Mouse (Mus musculus) gastrocnemius, postnatal 25 days (tissue): ENCODE results near the gene Ephb2. TPM values are rescaled to one million over a fixed set of nuclear protein-coding genes. Genes with fewer than 3 reads are reported as not detected.

Experiments
- DNase-seq: peaks from one replicate; pipeline ENCODE4 v3.0.0; 2022
- total RNA-seq, 2 experiments: library from RNA; stranded (reverse); gene quantifications; 1 replicate in 1 of 2; 2 replicates in 1 of 2; pipeline ENCODE4 v1.2.3; 2021

The Ephb2 gene
- total RNA-seq, 2 experiments from 2014 or later: 1.00 to 1.2 TPM

GRCm38 (mm10) chr4:136836387-136836931 is 671 bp upstream of the Ephb2 start:
- no peak for DNase-seq

DNA sequence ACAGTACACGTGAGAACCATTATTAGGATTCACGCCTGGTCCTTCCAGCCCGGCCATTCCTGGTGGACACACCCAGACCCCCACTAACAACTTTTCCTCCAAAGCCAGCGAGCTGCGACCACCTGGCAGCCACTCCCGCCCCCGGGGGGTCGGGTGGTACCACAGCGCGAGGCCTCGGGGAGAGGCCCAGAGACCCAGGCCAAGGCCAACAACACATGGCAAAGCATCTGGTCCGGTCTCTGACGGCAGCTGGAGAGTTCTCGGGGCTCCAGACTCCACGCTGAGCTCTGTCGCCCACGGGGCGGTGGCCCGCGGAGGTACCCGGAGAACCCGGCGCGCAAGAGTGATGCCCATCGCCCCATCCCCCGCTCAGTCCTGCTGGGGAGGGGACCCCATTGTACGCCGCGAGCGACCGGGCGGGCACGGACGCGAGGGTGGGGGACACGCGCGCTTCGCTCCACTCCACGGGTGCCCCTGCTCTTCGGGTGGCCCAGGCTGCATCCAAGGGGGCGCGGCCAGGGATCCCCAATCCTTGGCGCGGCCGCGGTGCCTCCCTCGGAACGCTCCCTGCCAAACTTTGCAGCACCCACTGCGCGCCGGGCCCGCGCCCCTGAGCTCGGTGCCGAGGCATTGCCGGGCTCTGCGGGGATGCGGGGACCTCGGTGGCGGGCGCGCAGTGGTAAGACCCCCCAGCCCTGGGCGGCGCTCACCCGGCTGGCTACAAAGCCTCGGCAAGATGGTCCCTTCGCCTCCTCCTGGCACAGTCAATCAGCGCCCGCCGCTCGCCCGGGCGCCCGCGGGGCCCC is 770 bp downstream of the Ephb2 start:
- DNase-seq: no peak

DNA sequence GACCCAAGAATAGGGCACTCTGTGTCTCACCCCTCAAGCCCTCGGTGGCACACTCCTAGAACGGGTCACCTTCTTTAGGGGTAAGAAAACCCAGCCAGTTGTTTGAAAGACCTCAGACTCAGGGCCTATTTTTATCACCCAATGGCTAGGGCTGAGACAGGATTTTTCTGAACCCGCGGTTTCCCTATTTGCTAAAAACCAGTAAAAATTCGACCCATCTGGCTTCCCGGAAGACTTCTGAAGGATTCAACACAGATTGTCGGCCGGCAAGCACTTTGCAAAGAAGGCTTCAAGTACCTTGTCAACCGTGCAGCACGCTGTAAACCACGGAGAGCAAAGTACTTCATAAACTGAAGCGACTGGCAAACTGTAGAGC is 1.4 kb downstream of the Ephb2 start:
- no peak for DNase-seq

- no peak for DNase-seq
Measured at GRCm38 (mm10) chr4:136833619-136834351, 2.0 kb downstream of the Ephb2 start.

GRCm38 (mm10) chr4:136832559-136833232 is 3.1 kb downstream of the Ephb2 start:
- DNase-seq: no peak

DNA sequence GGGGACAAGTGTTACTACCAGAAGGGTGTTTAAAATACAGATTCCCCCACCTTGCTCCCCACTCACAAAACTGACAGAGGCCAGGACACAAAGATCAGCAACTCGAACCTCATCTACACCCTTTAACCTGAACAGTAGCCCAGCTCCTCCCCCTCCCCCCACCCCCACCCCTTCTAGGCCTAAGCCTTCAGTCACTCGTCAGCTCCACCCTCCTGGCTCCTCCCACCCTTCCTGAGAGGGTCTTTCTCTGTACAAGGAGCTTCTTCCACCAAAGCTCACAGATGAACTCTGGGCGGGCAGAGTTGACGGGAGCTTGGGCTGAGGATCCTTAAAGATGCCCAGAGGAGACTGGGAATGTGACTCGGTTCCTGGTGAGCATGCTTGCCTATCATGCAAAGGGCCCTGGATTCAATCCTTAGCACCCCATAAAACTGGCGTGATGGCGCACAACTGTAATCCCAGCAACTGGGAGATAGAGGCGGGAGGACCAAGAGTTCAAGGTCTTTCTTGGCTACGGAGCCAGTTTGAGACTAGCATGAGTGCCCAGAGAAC is 5.4 kb downstream of the Ephb2 start:
- DNase-seq: no peak

DNA sequence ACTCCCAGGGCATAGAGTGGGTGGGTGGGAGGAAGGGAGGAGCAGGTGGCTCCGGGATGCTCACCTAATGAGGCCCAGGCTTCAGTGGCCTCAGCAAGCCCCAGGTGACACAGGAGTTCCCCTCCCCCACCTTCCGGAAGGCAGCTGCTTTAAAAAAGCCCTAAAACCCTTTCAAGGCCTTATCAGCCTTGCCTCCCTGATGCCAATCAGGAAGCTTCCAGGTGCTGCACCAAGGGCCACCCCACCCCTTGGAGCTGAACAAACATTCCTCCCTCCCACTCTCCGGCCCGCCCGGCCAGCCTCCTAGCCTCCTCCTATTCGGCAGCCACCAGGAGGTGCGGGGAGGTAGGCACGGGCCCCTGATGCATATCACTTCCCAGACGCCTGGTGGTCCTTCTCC is 6.0 kb downstream of the Ephb2 start:
- DNase-seq: no peak

- DNase-seq: no peak
Measured at GRCm38 (mm10) chr4:136828664-136829569, 6.9 kb downstream of the Ephb2 start.

GRCm38 (mm10) chr4:136824935-136825552 is 10.7 kb downstream of the Ephb2 start:
- DNase-seq: no peak

DNA sequence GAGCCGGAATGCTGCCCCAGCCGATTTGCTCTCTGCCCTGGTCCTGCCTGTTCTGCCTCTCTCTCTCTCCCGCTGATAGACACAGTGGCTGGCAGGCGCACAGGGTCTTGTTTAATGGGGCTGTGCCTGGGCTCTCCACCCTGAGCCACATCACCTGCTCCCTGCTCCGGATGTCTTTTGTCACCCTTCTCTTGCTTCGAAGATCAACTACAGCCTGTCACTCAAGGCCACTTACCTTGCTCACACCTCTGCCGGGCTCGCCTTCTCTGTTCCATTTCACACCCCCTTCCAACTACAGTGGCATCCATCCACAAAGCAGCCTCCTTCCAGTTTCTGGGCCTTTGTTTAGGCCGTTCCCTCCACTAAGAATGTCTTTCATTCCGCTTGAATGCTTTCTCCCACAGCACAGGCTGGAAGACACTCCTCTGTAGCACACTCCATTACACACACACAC is 15.7 kb downstream of the Ephb2 start:
- no peak for DNase-seq

DNA sequence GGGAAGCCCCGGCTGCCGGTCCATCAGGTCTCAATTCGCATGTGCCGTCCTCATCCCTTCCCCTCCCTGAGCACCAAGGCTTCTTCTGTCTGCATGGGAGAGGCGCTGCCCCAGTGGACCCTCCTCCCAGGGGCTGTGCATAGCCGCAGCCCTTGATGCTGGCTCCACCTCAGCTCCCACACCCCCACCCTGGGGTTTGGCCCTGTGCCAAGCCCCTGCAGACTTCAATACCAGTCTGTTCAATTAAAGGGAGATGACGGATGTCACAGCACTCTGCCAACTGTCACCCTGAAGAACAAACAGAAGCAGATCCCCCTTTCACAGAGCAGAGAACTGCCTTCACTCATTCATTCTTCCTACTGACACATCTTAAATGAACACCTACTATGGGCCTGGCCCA is 19.1 kb downstream of the Ephb2 start:
- DNase-seq: no peak

- no peak for DNase-seq
Measured at GRCm38 (mm10) chr4:136815364-136815763, 20.4 kb downstream of the Ephb2 start.

GRCm38 (mm10) chr4:136812543-136812942 is 23.2 kb downstream of the Ephb2 start:
- DNase-seq: no peak

DNA sequence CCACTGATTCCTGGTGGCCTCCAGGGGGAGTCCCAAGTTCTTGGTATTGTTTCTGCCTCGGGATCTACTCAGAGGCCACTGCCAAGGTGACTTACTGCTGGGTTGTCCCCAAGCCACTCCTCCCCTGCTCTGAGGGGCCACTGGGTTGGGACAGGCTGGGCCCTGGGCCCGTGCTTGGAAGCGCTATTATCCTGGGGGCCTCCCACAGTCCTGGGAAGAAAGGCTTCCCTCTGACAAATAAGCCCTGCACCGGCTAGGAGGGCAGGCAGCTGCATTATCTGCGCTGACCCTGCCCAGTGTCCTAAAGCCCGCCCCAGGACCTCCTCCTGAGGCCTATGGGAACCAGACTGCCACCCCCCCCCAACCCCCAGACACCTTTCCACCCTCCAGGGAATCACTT is 24.2 kb downstream of the Ephb2 start:
- no peak for DNase-seq

GRCm38 (mm10) chr4:136808478-136808877 is 27.3 kb downstream of the Ephb2 start:
- no peak for DNase-seq

GRCm38 (mm10) chr4:136807448-136808009 is 28.3 kb downstream of the Ephb2 start:
- no peak for DNase-seq

DNA sequence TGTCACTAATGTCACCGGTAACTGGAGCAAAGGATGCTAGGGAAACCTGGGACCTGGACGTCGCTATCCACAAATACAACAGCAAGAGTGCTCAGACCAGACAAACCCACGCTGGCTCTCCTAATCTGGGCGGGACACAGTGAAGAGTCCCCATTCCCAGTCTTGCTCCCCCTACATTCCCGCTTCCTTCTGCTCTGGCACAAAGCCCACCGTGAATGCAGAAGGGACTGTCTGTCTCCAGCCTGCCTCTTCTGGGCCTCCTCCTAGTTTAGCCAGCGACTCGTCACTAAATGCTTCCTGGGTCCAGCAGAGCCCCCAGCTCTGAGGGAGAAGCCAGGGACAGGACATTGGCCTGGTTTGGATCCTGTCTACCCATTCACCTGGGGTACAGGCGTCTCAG is 29.5 kb downstream of the Ephb2 start:
- DNase-seq: no peak

DNA sequence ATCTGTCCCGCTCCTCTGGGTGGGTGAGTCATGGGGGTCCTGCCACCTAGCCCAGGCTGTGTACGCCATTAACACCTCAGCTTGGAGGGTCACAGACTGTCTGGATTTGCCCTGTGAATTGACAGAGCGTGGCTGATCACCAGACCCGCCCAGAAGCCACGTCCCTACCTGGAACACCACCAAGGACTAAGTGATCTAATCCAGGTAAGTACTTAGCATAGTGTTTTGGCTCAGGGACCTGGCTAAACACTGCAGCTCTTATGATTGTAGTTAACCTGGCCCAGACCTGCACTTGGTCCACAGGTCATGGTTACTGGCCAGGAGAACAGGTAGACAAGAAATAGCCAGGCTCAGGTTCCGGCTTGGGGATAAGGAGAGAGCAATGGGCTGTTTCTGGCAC is 31.4 kb downstream of the Ephb2 start:
- no peak for DNase-seq

DNA sequence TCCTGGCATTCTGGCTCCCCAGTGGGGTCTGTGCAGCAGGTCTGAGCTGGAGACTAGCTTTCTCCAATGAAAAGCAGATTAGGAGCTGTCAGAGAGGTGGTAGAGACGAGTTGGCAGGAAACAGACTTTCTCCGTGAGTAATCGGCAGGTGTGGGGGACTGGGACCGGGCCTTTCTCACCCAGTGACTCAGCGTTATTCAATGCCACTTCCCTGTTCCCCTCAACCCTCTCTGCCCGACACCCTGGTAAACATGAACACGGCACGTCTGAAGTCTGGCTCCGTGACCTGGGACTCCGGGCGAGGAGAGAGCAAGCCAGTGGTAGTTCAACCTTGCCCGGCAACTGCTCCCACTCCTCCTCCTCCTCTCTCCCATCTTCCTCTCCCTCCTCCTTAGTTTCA is 33.3 kb downstream of the Ephb2 start:
- DNase-seq: peak; percentile 39

- DNase-seq: no peak
Measured at GRCm38 (mm10) chr4:136801944-136802343, 33.8 kb downstream of the Ephb2 start.

DNA sequence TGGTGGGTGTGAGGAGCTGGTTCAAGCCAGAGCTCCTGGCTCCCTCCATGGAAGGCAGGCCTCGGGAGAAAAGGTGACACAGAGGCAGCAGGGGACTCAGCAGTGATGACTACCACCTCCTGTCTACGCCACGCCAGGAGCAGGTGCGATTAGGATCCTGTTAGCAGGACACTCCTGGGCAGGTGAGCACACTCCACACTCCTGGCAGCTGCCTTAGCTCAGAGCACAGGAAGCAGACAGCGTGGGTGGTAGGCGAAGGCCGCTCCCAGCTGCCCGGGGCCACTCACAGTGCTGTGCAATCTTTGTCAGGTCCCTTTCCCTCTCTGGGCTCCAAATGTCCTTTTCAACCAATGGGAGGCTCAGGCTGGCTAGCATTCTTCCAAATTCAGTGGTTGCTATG is 34.3 kb downstream of the Ephb2 start:
- DNase-seq: no peak
